Mouse (Mus musculus) gastrocnemius, adult 8-10 months (tissue): ENCODE data around the gene Pgf. TPM values are rescaled to one million over a fixed set of nuclear protein-coding genes. Genes with fewer than 3 reads are reported as not detected.

Experiments
- DNase-seq, 2 experiments: peaks; one replicate each; pipeline ENCODE4 v3.0.0; 2022; ENCODE audit warnings: low spot score in 2 of 2
- total RNA-seq, 4 experiments: library from RNA; stranded (reverse); gene quantifications; 2 replicates each; pipeline ENCODE4 v1.2.4; 2022

Pgf gene
- total RNA-seq, 4 experiments from 2014 or later: 0.70 to 2.1 (median 1.5) TPM

DNA sequence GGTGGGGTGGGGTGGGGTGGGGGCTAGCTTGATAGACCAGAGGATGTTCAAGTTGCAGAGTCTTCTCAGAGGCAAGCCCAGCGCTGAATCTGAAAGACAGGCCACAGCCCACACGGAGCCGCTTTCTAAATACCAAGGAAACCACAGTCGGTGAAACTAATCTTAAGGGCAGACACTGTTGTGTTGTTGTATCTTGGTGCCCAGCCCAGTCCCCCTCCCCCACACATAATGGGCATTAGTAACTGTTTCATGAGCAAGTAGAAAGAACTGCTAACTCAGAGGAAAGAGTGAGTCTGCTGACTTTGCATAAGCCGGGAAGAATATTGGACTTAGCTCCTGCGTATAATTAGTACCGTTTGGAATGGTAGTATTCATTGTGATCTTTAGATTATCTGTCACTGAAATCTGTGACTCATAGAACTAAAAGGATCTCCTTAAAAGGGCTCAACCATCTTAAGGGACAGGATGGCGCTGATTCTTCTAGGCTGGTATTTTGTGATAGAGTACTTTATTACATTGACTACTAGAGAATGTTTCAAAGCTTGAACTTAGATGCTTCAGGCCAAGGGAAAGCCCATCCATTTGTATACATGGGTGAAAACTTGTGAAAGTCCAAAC is 50.5 kb downstream of the Pgf start:
- DNase-seq: no peak

DNA sequence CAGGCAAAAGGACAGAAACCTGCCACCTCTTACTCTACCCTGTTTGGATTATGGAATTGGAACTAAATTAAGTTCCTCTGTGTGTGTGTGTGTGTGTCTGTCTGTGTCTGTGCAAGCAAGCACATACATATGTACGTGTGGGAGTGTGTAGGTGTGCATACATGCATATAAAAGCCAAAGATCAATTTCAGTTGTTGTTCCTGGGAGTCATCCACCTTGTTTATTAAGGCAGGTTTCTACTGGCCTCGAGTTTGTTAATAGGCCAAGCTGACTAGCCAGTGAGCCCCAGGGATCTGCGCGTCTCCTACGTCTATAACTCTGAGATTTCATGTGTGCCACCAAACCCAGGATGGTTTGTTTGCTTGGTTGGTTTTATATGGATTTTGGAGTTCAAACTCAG is 52.8 kb downstream of the Pgf start:
- DNase-seq: no peak

DNA sequence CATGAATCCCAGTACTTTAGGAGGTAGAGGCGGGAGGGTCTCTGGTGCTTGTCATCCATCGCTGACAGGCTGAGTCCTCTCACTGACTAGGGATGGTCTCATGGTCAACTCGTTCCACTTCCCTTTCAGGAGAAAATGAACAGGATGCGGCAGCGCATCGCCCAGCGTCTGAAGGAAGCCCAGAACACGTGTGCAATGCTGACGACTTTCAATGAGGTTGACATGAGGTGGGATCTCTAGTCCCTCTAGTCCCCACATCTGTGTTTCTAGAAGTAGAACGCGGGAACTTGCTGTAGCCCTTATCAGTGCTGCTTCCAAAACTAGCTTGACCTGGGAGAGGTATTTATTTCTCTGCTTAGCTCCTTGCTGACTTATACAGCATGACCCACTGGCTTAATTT is 53.9 kb downstream of the Pgf start:
- no peak for DNase-seq

DNA sequence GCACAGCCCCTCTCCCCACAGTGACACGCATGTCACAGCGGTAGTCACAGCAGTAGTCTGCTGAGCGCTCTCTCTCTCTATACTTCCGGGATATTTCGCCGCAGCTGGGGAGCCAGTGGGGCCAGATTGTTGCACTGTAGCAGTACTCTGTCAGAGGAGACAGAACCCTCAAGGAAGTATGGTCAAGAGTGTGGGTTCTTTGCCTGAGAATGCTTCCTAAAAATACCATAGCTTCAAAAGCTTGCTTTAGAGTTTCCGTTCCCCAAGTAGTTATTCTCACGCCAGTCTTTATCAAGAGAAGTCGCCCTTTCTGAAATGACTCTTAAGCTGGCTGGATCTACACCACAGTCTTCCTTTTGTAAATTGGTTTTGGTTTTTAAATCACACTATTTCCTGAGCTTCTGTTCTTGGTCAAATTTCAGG is 54.5 kb downstream of the Pgf start:
- no peak for DNase-seq

DNA sequence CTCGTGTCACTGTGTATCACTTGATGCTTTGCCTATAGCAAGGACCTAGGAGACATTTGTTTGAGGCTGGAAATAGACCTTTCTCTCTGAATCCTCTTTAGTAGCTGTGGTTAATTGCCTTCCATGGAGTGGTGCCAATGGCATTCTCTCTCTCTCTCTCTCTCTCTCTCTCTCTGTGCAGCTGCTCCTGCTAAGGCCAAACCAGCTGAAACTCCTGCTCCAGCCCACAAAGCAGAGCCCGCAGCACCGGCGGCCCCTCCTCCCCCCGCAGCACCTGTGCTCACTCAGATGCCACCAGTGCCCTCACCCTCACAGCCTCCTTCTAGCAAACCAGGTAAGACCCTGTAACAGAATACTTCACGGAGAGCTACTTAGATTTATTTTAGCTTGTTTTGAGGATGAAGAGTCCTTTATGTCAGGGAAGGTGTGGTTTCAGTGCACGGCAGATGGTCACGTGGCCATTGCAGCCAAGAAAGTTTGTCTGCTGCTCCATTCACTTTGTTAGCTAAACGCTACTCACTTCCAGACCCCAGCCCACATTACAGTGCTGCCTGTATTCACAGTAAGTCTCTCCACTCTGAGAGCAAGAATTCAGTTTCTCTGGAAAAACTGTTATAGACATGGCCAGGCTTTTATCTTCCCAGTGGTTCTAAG is 55.7 kb downstream of the Pgf start:
- no peak for DNase-seq

Other genes starting within 250 kb of the Pgf start
- gene Fcf1, start 206.9 kb downstream of the Pgf start, total RNA-seq: 10 to 100 TPM; 26.7 to 29.8 (median 28.0) TPM
- gene Arel1, start 206.9 kb downstream of the Pgf start, total RNA-seq: 10 to 100 TPM; 27.0 to 28.3 (median 27.9) TPM
- 10 to 100 TPM; 11.2 to 17.5 (median 15.3) TPM for gene Ylpm1, start 181.5 kb downstream of the Pgf start, total RNA-seq
- 1 to 10 TPM; 2.0 to 3.3 (median 2.6) TPM for gene Prox2, start 67.0 kb downstream of the Pgf start, total RNA-seq
- gene Dlst, start 67.0 kb downstream of the Pgf start, total RNA-seq: 100 to 1,000 TPM; 236 to 267 (median 263) TPM
- gene Rps6kl1, start 26.5 kb downstream of the Pgf start, total RNA-seq: under 1 TPM; 0.31 to 0.46 (median 0.32) TPM
- gene Eif2b2, start 41.7 kb upstream of the Pgf start, total RNA-seq: 10 to 100 TPM; 50.2 to 68.0 (median 60.0) TPM
- 10 to 100 TPM; 10.8 to 12.1 (median 11.7) TPM for gene Mlh3, start 92.8 kb upstream of the Pgf start, total RNA-seq
- 10 to 100 TPM; 53.5 to 69.6 (median 58.9) TPM for gene Acyp1, start 110.6 kb upstream of the Pgf start, total RNA-seq
- gene Zc2hc1c, start 110.8 kb upstream of the Pgf start, total RNA-seq: 1 to 10 TPM; 1.6 to 2.2 (median 1.8) TPM
- 100 to 1,000 TPM; 114 to 164 (median 126) TPM for gene Nek9, start 161.6 kb upstream of the Pgf start, total RNA-seq
- gene Tmed10, start 197.1 kb upstream of the Pgf start, total RNA-seq: 100 to 1,000 TPM; 108 to 122 (median 116) TPM